Mouse (Mus musculus) stomach, postnatal 0 days (tissue): ENCODE measurements around the gene Stk35.

Source experiments
- CTCF ChIP-seq: IDR thresholded peaks from 2 replicates; pipeline ENCODE4 v1.5.1; 2016; ENCODE audit warnings: antibody characterized with exemption, low read depth, mild to moderate bottlenecking, moderate library complexity
- EP300 ChIP-seq: optimal IDR thresholded peaks from 2 replicates; pipeline ENCODE3; 2016; ENCODE audit warnings: antibody characterized with exemption

- TF ChIP-seq EP300 = no peak
- no peak for TF ChIP-seq CTCF
Observed at GRCm38 (mm10) chr2:129800904-129801230, 550 bp downstream of the Stk35 start.
